Mouse (Mus musculus) kidney, postnatal 0 days (tissue): ENCODE measurements around the gene Ccr4. TPM values are rescaled to one million over a fixed set of nuclear protein-coding genes. Genes with fewer than 3 reads are reported as not detected.

ENCODE experiments used
- ATAC-seq: fragments of 200-750 bp; cut with Nextera tagmentation; replicated peaks from 2 replicates; pipeline ENCODE4 v1.8.0; 2017; ENCODE audit warnings: low read depth, moderate number of reproducible peaks, moderate TSS enrichment, moderate library complexity; ENCODE audit not compliant: low FRiP score
- DNase-seq: peaks from one replicate; pipeline ENCODE4 v3.0.0-alpha.2; 2016; ENCODE audit warnings: low spot score
- H3K27ac ChIP-seq: fragments of 300-500 bp; sonication (generic); 2 replicates; pipeline ENCODE4 v1.5.1; 2014; ENCODE audit warnings: mild to moderate bottlenecking
- H3K27me3 ChIP-seq: fragments of 300-500 bp; sonication (generic); 2 replicates; pipeline ENCODE4 v1.6.1; 2014; ENCODE audit warnings: low read length, mixed read lengths; ENCODE audit not compliant: insufficient read depth
- H3K36me3 ChIP-seq: fragments of 300-500 bp; sonication (generic); 2 replicates; pipeline ENCODE4 v1.6.1; 2014; ENCODE audit warnings: low read length, mixed read lengths; ENCODE audit not compliant: insufficient read depth
- H3K4me1 ChIP-seq: fragments of 300-500 bp; sonication (generic); replicated peaks from 2 replicates; pipeline ENCODE4 v1.6.1; 2014; ENCODE audit warnings: antibody characterized with exemption, low read length, mixed read lengths; ENCODE audit not compliant: insufficient read depth
- H3K4me2 ChIP-seq: fragments of 300-500 bp; sonication (generic); 2 replicates; pipeline ENCODE4 v1.6.1; 2014; ENCODE audit warnings: mild to moderate bottlenecking, low read length, moderate library complexity, mixed read lengths
- H3K4me3 ChIP-seq: fragments of 300-500 bp; sonication (generic); replicated peaks from 2 replicates; pipeline ENCODE4 v1.5.1; 2014; ENCODE audit warnings: low read depth, low read length
- H3K9ac ChIP-seq: fragments of 300-500 bp; sonication (generic); 2 replicates; pipeline ENCODE4 v1.6.1; 2014; ENCODE audit warnings: low read depth, low read length
- H3K9me3 ChIP-seq: fragments of 300-500 bp; sonication (generic); replicated peaks from 2 replicates; pipeline ENCODE4 v1.6.1; 2016; ENCODE audit warnings: low read length, inconsistent platforms, mixed read lengths
- CTCF ChIP-seq: IDR thresholded peaks from 2 replicates; pipeline ENCODE4 v1.5.1; 2016; ENCODE audit warnings: antibody characterized with exemption, low read depth, mild to moderate bottlenecking, moderate library complexity
- WGBS: fragments of 180-500 bp; shearing (Covaris S2); extraction: QIAGEN DNeasy Blood & Tissue Kit; methylation state at CpG from one replicate; pipeline ENCODE4 v1.1.7; 2014; 5-methylcytosine and 5-hydroxymethylcytosine counted together
- polyA plus RNA-seq: library from polyadenylated mRNA; unstranded; fragments of >200 nt; fragmentation: Nextera tagmentation; extraction: Ambion mirVana; gene quantifications from 2 replicates; pipeline ENCODE4 v1.2.1, GENCODE M21; 2015

Gene Ccr4
- polyA plus RNA-seq, 1 experiment from 2014 or later, result 0.84 TPM

DNA sequence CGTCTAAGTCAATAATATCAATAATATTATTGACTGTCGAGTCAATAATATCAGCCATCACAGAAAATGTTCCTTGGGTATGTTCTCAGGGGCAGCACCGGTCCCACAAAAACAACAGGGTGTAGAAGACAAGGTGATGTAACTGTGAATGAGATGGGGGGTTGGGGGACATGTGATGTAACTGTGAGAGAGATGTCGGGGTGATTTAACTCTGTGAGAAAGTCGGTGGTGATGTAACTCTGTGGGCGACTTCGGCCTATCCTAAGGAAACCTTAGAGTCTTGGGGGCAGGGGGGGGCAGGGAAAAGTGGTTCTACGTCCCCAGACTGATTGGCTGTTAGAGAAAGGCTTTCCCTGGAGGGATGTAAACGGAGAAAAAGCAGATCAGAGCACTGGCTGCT is 62.5 kb downstream of the Ccr4 start:
- no peak overlapping the region for H3K4me3 ChIP-seq
- no peak overlapping the region for H3K27ac ChIP-seq
- no peak for DNase-seq
- no peak overlapping the region for H3K9ac ChIP-seq
- H3K4me2 ChIP-seq, result no peak overlapping the region
- H3K4me1 ChIP-seq, result no peaks in the 10 kb centered on the region
- H3K36me3 ChIP-seq, result peaks cover 12% of the 10 kb centered on the region; the same call in 1 of the 2 replicates
- no peak for ATAC-seq
- WGBS, result 91% methylated on average over 9 of the region's 9 CpGs
- TF ChIP-seq CTCF, result no peak
- no peaks in the 10 kb centered on the region for H3K27me3 ChIP-seq
- no peaks in the 10 kb centered on the region for H3K9me3 ChIP-seq

DNA sequence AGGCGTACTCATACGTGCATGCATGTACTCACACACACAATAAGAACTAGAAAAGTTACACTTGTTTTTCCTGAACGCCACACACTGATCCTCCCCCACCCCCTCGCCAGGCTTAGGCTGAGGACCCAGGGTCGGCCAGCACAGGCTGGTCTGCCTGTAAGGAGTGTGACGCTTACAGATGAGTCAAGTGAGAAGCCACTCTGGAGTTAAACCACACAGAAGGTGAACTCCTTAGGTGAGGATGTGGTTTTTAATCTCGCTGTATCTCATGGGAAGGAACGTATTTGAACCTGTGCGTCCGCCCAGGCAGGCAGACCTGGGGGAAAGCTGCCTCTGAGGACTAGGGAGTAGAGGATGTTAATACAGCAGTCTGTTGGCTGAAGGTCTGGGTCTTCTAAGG is 64.2 kb downstream of the Ccr4 start:
- Histone ChIP-seq H3K4me2 (no peak overlapping the region), H3K9ac (no peak overlapping the region), H3K27ac (no peak overlapping the region), H3K27me3 (no peaks in the 10 kb centered on the region), H3K4me3 (no peak overlapping the region), H3K4me1 (no peaks in the 10 kb centered on the region), H3K36me3 (peaks cover 15% of the 10 kb centered on the region), H3K9me3 (no peaks in the 10 kb centered on the region)
- DNase-seq, result no peak
- WGBS, result 83% methylated on average over 10 of the region's 10 CpGs
- ATAC-seq, result no peak
- no peak for TF ChIP-seq CTCF

Other genes with a start within 250 kb of the Ccr4 start
- gene Bcl2a1c, start 174.8 kb downstream of the Ccr4 start, polyA plus RNA-seq, result 0.50 TPM in 1 of 2 replicates, not detected in the other
- gene Crtap, start 114.2 kb downstream of the Ccr4 start, polyA plus RNA-seq, result 133 and 140 TPM in 2 replicates
- 77.9 and 85.5 TPM in 2 replicates for gene Glb1, start 103.8 kb downstream of the Ccr4 start, polyA plus RNA-seq
- 7.0 and 9.7 TPM in 2 replicates for gene Tmppe, start 103.8 kb downstream of the Ccr4 start, polyA plus RNA-seq
- gene C130032M10Rik, start 10.8 kb upstream of the Ccr4 start, polyA plus RNA-seq, result 0.16 TPM in 1 of 2 replicates, not detected in the other
- 0.43 and 0.46 TPM in 2 replicates for gene Trim71, start 59.5 kb upstream of the Ccr4 start, polyA plus RNA-seq
- gene Cnot10, start 135.3 kb upstream of the Ccr4 start, polyA plus RNA-seq, result 45.7 and 50.4 TPM in 2 replicates
- gene Dync1li1, start 183.9 kb upstream of the Ccr4 start, polyA plus RNA-seq, result 43.8 and 45.4 TPM in 2 replicates
- gene Cmtm6, start 226.2 kb upstream of the Ccr4 start, polyA plus RNA-seq, result 64.5 and 70.3 TPM in 2 replicates